Mouse (Mus musculus) ES-E14 (cell line): ENCODE measurements around the gene Ccdc170. TPM values are rescaled to one million over a fixed set of nuclear protein-coding genes. Genes with fewer than 3 reads are reported as not detected.

Experiments
- DNase-seq: peaks from one replicate; pipeline ENCODE4 v3.0.0-alpha.2; 2013; ENCODE audit warnings: low read depth, low spot score
- H3K27ac ChIP-seq: 2 replicates; pipeline ENCODE4 v1.5.1; 2012; ENCODE audit warnings: low read depth, mild to moderate bottlenecking, low read length, moderate library complexity, mixed read lengths; ENCODE audit not compliant: poor library complexity, insufficient read depth, severe bottlenecking
- H3K36me3 ChIP-seq: 2 replicates; pipeline ENCODE4 v1.6.1; 2012; ENCODE audit warnings: mild to moderate bottlenecking, low read length, moderate library complexity, mixed read lengths; ENCODE audit not compliant: control insufficient read depth, poor library complexity, insufficient read depth, severe bottlenecking
- H3K4me1 ChIP-seq, 2 experiments: fragments of 150-350 bp in 1 of 2; sonication (generic) in 1 of 2; 2 replicates each; pipeline ENCODE4 v1.6.1; 2012; ENCODE audit warnings: low read length in 2 of 2, mild to moderate bottlenecking in 1 of 2, mixed read lengths in 1 of 2; ENCODE audit not compliant: control insufficient read depth in 2 of 2, insufficient read depth in 2 of 2, poor library complexity in 1 of 2
- H3K4me3 ChIP-seq, 2 experiments: fragments of 150-350 bp in 1 of 2; sonication (generic) in 1 of 2; 2 replicates each; pipeline ENCODE4 v1.5.1; 2012; ENCODE audit warnings: low read length in 2 of 2, low read depth in 1 of 2, mild to moderate bottlenecking in 1 of 2, mixed read lengths in 1 of 2; ENCODE audit not compliant: insufficient read depth in 1 of 2, poor library complexity in 1 of 2, severe bottlenecking in 1 of 2
- H3K9ac ChIP-seq: 2 replicates; pipeline ENCODE4 v1.6.1; 2012; ENCODE audit warnings: low read depth, mild to moderate bottlenecking, low read length, mixed read lengths; ENCODE audit not compliant: poor library complexity, insufficient read depth, severe bottlenecking
- H3K9me3 ChIP-seq: fragments of 150-350 bp; sonication (generic); 2 replicates; pipeline ENCODE4 v1.6.1; 2012; ENCODE audit warnings: low read depth, mild to moderate bottlenecking, low read length; ENCODE audit not compliant: control insufficient read depth, insufficient read depth
- CHD2 ChIP-seq: IDR thresholded peaks from 2 replicates; pipeline ENCODE4 v1.6.1; 2014; ENCODE audit warnings: mild to moderate bottlenecking, low read depth, low read length, inconsistent platforms
- HCFC1 ChIP-seq: IDR thresholded peaks from 2 replicates; pipeline ENCODE4 v1.6.1; 2012; ENCODE audit warnings: low read length, inconsistent platforms, borderline replicate concordance; ENCODE audit not compliant: insufficient read depth
- MAFK ChIP-seq: IDR thresholded peaks from 2 replicates; pipeline ENCODE4 v1.6.1; 2014; ENCODE audit warnings: mild to moderate bottlenecking, low read depth, low read length, inconsistent platforms; ENCODE audit not compliant: insufficient read depth
- ZC3H11A ChIP-seq: IDR thresholded peaks from 2 replicates; pipeline ENCODE4 v1.6.1; 2012; ENCODE audit warnings: low read depth, mild to moderate bottlenecking, inconsistent platforms, low read length, borderline replicate concordance
- ZNF384 ChIP-seq: IDR thresholded peaks from 2 replicates; pipeline ENCODE4 v1.6.1; 2012; ENCODE audit warnings: low read depth, low read length, inconsistent platforms
- in situ Hi-C, 2 experiments: fragments of 600-800 bp; cut with MboI; formaldehyde crosslinking; loops; one replicate each; pipeline ENCODE4 v1.15.1; 2025; ENCODE audit warnings: low sequenced_read_pairs in 2 of 2, inconsistent platforms in 1 of 2; ENCODE audit not compliant: unreplicated experiment in 2 of 2
- total RNA-seq: library from RNA; depleted of rRNA; stranded (reverse); fragments of 300-350 nt; gene quantifications from 2 replicates; pipeline ENCODE4 v1.2.3, GENCODE M21; 2012; rRNA removed

Gene Ccdc170
- total RNA-seq, 1 experiment: 0.22 TPM

DNA sequence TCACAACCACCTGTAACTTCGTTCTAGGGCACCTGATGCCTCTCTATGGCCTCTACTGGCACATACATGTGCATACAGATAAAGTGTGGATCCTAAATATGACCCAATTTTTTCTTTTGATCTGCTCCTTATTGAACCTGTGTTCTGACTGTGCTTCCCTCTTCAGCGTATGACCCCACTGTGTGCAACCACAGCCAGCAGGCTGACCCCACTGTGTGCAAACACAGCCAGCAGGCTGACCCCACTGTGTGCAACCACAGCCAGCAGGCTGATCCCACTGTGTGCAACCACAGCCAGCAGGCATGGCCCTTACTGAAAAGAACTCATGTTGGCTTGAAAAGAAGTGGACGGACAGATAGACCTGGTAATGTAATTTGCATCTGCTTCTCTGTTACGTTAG lies 120.2 kb downstream of the Ccdc170 start:
- no peak for DNase-seq
- Histone ChIP-seq H3K4me3 (no peak overlapping the region), H3K4me1 (no peaks in the 10 kb centered on the region), H3K36me3 (no peaks in the 10 kb centered on the region), H3K9me3 (no peaks in the 10 kb centered on the region), H3K27ac (no peak overlapping the region), H3K9ac (no peak overlapping the region)
- TF ChIP-seq MAFK (no peak), ZNF384 (no peak), CHD2 (no peak), HCFC1 (no peak), ZC3H11A (no peak)
- in situ Hi-C loops: no loop called here

DNA sequence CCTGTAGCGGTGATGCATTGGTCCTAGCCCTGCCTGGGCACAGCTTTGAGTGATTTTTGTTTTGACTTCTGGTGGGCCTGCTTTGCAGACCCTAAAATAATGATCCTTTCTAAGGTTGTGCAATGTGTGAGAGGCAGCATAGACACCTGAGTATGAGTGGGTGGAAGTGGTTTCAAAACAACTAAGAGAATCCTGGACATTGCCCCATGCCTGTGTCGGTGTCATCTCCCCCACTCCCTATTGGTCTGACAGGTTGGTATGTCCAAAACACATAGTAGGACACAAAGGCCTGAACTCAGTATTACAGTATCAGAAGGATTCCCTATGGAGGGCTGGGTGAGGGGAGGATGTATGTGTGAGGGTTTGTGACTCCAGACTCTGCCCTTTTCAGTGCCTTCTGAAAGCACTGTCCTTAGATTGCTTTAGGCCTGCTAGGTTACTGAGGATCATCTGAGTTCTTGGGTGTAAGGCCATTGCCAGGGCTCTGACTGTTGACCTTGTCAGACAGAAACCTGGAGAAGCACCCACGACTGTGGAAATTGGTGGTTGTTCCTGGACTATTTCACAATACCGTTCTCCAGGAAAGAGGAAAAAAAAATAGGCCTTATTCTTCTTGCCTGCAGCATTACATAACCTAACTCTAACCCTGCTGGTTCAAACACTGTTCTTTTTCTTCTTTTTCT lies 122.4 kb downstream of the Ccdc170 start:
- Histone ChIP-seq H3K36me3 (no peaks in the 10 kb centered on the region), H3K27ac (no peak overlapping the region), H3K9ac (no peak overlapping the region), H3K4me1 (no peaks in the 10 kb centered on the region), H3K4me3 (no peak overlapping the region), H3K9me3 (no peaks in the 10 kb centered on the region)
- no peak for DNase-seq
- TF ChIP-seq CHD2 (no peak), ZNF384 (no peak), MAFK (no peak), ZC3H11A (no peak), HCFC1 (no peak)
- in situ Hi-C loops: no loop called here

DNA sequence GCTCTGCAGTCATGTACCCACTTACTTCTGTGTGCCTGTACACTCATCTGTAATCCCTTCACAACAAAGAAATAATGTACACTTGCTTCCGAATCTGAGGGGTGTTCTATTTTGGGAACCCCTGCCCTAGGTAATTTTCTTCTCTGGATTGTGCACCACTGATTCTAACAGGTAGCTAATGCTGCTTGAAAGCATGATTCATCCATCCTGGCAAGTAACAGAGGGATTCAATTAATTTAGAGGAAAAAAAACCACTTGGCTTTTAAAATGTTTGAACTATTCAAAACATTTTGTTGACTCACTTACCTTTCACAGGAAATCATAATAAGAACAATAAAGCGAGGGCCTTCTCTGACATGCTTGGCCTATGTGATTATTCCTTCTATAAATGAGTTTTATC lies 127.9 kb downstream of the Ccdc170 start:
- Histone ChIP-seq H3K36me3 (no peaks in the 10 kb centered on the region), H3K9ac (no peak overlapping the region), H3K9me3 (no peaks in the 10 kb centered on the region), H3K4me3 (no peak overlapping the region), H3K27ac (no peak overlapping the region), H3K4me1 (no peaks in the 10 kb centered on the region)
- in situ Hi-C loops: no loop called here
- no peak for DNase-seq
- TF ChIP-seq HCFC1 (no peak), ZNF384 (no peak), ZC3H11A (no peak), CHD2 (no peak), MAFK (no peak)

DNA sequence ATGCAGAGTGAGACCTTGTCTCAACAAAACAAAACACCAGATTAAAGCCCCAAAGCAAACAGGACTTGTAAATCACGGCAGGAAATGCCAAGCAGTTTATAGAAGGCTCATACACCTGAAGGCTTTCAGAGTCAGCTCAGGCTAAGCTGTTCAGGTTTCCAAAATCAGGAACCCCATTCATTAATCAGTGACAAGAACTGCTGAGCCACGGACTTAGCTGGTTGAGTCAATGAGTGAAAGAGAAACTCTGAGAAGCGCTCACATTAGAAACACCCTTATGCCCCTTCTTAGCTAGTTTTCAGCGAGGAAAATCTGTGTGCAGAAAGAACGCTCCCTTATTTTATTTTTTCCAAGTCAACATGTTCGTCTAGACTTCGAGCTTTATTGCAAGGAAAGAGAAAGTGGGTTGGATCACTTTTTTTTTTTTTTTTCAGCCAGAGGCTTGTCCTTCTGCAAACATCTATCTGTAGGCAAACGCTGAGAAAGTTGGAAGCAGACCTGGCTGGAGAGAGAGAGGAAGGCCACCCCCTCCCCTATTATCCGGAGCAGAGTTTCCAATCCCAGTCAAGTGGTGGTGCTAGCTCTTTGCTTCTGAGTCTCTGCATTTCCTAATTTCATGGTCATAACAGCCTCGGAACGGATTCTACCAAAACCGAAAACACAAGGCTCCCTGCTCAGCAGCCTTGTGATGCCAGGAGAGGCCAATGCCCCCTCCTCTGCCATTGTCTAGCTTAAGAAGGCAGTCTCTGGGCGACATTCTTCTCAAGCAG lies 129.3 kb downstream of the Ccdc170 start, which contains the start of gene Esr1:
Gene Esr1, plus strand, starts transcription at position 208 of the 770 bp plus-strand sequence.
- H3K9ac ChIP-seq: no peak within 1 kb of the TSS
- H3K27ac ChIP-seq: no peak within 1 kb of the TSS
- DNase-seq: no peak
- TF ChIP-seq CHD2: no peak
- TF ChIP-seq ZC3H11A: no peak
- no peak for TF ChIP-seq ZNF384
- no peak for TF ChIP-seq HCFC1
- no peak for TF ChIP-seq MAFK
- H3K4me1 ChIP-seq: no peaks in the 10 kb centered on the region
- in situ Hi-C loops: no loop called here
- H3K9me3 ChIP-seq: no peaks in the 10 kb centered on the region
- H3K36me3 ChIP-seq: no peaks in the 10 kb centered on the region
- H3K4me3 ChIP-seq: no peak within 1 kb of the TSS

Other genes starting within 250 kb of the Ccdc170 start
- gene Akap12, start 216.1 kb upstream of the Ccdc170 start, total RNA-seq: 346 and 466 TPM in 2 replicates
- 11.9 and 14.7 TPM in 2 replicates for gene Zbtb2, start 94.4 kb upstream of the Ccdc170 start, total RNA-seq
- 31.8 and 35.1 TPM in 2 replicates for gene Rmnd1, start 50.1 kb upstream of the Ccdc170 start, total RNA-seq
- gene Armt1, start 50.0 kb upstream of the Ccdc170 start, total RNA-seq: 17.6 and 19.0 TPM in 2 replicates
- 0.09 TPM in 1 of 2 replicates, not detected in the other for gene Esr1, start 129.1 kb downstream of the Ccdc170 start, total RNA-seq